Mouse (Mus musculus): Measurements from ENCODE around the gene Kantr.

Gene Kantr

DNA sequence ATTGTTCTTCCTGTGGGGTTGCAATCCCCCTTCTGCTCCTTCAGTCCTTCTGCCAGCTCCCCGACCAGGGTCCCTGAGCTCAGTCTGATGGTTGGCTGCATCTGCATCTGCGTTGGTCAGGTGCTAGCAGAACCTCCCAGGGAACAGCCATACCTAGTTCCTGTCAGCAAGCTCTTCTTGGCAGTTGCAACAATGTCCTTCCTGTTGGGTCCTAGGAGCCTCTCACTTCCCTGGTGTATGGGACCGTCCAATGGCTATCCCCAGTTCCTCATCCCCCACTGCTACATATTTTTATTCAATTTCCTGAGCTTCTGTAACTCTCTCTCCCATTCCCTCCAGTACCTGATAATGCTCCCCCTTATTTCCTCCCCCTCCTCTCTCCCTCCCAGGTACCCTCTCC lies 42.5 kb downstream of the Kantr start:
- DNase-seq (ENCODE audit: low spot score in 2 of 2): no peak

DNA sequence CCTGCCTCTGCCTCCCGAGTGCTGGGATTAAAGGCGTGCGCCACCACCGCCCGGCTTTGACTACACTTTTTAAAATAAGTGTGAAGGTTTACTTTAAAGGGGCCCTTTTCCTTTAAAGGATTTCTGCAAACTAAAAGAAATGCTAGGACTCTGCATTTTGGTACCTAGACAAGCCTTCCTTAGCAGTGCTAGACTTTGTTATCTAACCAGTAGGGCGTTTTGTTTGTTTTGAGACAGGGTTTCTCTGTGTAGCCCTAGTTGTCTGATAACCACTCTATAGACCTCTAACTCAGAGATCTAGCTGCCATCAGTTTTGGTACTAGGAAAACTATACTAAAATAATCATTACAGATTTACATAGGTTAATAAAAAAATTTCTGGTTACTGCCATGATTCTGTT lies 47.9 kb downstream of the Kantr start:
- no peak for DNase-seq (ENCODE audit: low spot score in 2 of 2)

- no peak for DNase-seq (ENCODE audit: low spot score in 2 of 2)
Observed at GRCm38 (mm10) chrX:152271189-152271588, 56.1 kb downstream of the Kantr start.
